Mouse (Mus musculus) cerebellum, adult 2 months (tissue): ENCODE results near the gene Sec11a.

ENCODE experiments used
- CTCF ChIP-seq: fragments of 200-500 bp; IDR thresholded peaks from 2 replicates; pipeline ENCODE4 v1.5.1; 2011; ENCODE audit warnings: low read depth, mild to moderate bottlenecking, control low read depth, low read length, moderate library complexity, borderline replicate concordance; ENCODE audit not compliant: insufficient read depth
- POLR2A ChIP-seq: fragments of 200-500 bp; IDR thresholded peaks from 2 replicates; pipeline ENCODE4 v1.6.1; 2011; ENCODE audit warnings: low read length, control low read depth, borderline replicate concordance; ENCODE audit not compliant: insufficient read depth

GRCm38 (mm10) chr7:80987805-80988625 is 40.4 kb upstream of the Sec11a start:
- TF ChIP-seq POLR2A, result no peak
- TF ChIP-seq CTCF, result no peak
